Mouse (Mus musculus) testis, adult 2 months (tissue): ENCODE measurements around the gene Lrfn2. TPM values are rescaled to one million over a fixed set of nuclear protein-coding genes. Genes with fewer than 3 reads are reported as not detected.

Source experiments
- H3K27ac ChIP-seq: fragments of 200-500 bp; 2 replicates; pipeline ENCODE4 v1.5.1; 2012; ENCODE audit warnings: low read depth, low read length; ENCODE audit not compliant: control insufficient read depth, insufficient read depth
- H3K27me3 ChIP-seq: fragments of 200-500 bp; 2 replicates; pipeline ENCODE4 v1.6.1; 2012; ENCODE audit warnings: mild to moderate bottlenecking, low read length, moderate library complexity; ENCODE audit not compliant: control insufficient read depth, insufficient read depth
- H3K36me3 ChIP-seq: fragments of 200-500 bp; 2 replicates; pipeline ENCODE4 v1.6.1; 2012; ENCODE audit warnings: mild to moderate bottlenecking, low read length; ENCODE audit not compliant: control insufficient read depth, insufficient read depth
- H3K4me1 ChIP-seq: fragments of 200-500 bp; 2 replicates; pipeline ENCODE4 v1.6.1; 2012; ENCODE audit warnings: low read length; ENCODE audit not compliant: control insufficient read depth, insufficient read depth
- H3K4me3 ChIP-seq: fragments of 200-500 bp; 2 replicates; pipeline ENCODE4 v1.5.1; 2012; ENCODE audit warnings: low read depth, mild to moderate bottlenecking, low read length, moderate library complexity, mixed read lengths; ENCODE audit not compliant: control insufficient read depth
- CTCF ChIP-seq: fragments of 200-500 bp; IDR thresholded peaks from 2 replicates; pipeline ENCODE4 v1.5.1; 2012; ENCODE audit warnings: low read depth, mild to moderate bottlenecking, inconsistent platforms, low read length, moderate library complexity; ENCODE audit not compliant: control insufficient read depth, insufficient read depth, insufficient replicate concordance
- POLR2A ChIP-seq: fragments of 200-500 bp; IDR thresholded peaks from 2 replicates; pipeline ENCODE4 v1.6.1; 2012; ENCODE audit warnings: low read depth, mild to moderate bottlenecking, inconsistent platforms, low read length, moderate library complexity; ENCODE audit not compliant: control insufficient read depth
- polyA plus RNA-seq: library from polyadenylated mRNA; depleted of rRNA; stranded (reverse); fragments of >200 nt; gene quantifications from 2 replicates; pipeline ENCODE4 v1.2.3, GENCODE M21; 2012

Lrfn2 gene
- polyA plus RNA-seq, 1 experiment: 0.04 TPM

GRCm38 (mm10) chr17:49079647-49080046 lies 147.5 kb downstream of the Lrfn2 start:
- no peaks in the 10 kb centered on the region for H3K27me3 ChIP-seq
- H3K4me3 ChIP-seq: no peak overlapping the region
- no peak overlapping the region for H3K27ac ChIP-seq
- no peaks in the 10 kb centered on the region for H3K36me3 ChIP-seq
- no peaks in the 10 kb centered on the region for H3K4me1 ChIP-seq
- TF ChIP-seq CTCF (no peak), POLR2A (no peak)

GRCm38 (mm10) chr17:49083594-49084380 lies 151.6 kb downstream of the Lrfn2 start:
- H3K4me1 ChIP-seq: no peaks in the 10 kb centered on the region
- no peaks in the 10 kb centered on the region for H3K36me3 ChIP-seq
- no peak overlapping the region for H3K4me3 ChIP-seq
- TF ChIP-seq POLR2A: no peak
- no peak for TF ChIP-seq CTCF
- no peaks in the 10 kb centered on the region for H3K27me3 ChIP-seq
- no peak overlapping the region for H3K27ac ChIP-seq

GRCm38 (mm10) chr17:49085111-49085510 lies 152.9 kb downstream of the Lrfn2 start:
- H3K27me3 ChIP-seq: no peaks in the 10 kb centered on the region
- no peak for TF ChIP-seq POLR2A
- no peaks in the 10 kb centered on the region for H3K4me1 ChIP-seq
- no peak overlapping the region for H3K27ac ChIP-seq
- no peak overlapping the region for H3K4me3 ChIP-seq
- no peaks in the 10 kb centered on the region for H3K36me3 ChIP-seq

- Histone ChIP-seq H3K27ac (no peak overlapping the region), H3K4me1 (no peaks in the 10 kb centered on the region; the same call in 1 of the 2 replicates), H3K36me3 (no peaks in the 10 kb centered on the region), H3K27me3 (no peaks in the 10 kb centered on the region), H3K4me3 (no peak overlapping the region)
- TF ChIP-seq CTCF (no peak), POLR2A (no peak)
Measured at GRCm38 (mm10) chr17:49096781-49097544, 164.8 kb downstream of the Lrfn2 start.

GRCm38 (mm10) chr17:49111399-49111798 lies 179.2 kb downstream of the Lrfn2 start:
- H3K36me3 ChIP-seq: peaks cover 4% of the 10 kb centered on the region
- peak overlapping the region; percentile 48 for H3K4me3 ChIP-seq
- H3K27me3 ChIP-seq: no peaks in the 10 kb centered on the region
- TF ChIP-seq POLR2A (peak; percentile 76; the same call in 1 of the 2 replicates), CTCF (no peak; the same call in 1 of the 2 replicates)
- H3K4me1 ChIP-seq: peaks cover 7% of the 10 kb centered on the region
- no peak overlapping the region for H3K27ac ChIP-seq

- Histone ChIP-seq H3K4me3 (peak overlapping the region; percentile 95), H3K36me3 (peaks cover 4% of the 10 kb centered on the region), H3K27ac (peak overlapping the region; percentile 100; the same call in 1 of the 2 replicates), H3K4me1 (peaks cover 7% of the 10 kb centered on the region), H3K27me3 (no peaks in the 10 kb centered on the region)
- no peak for TF ChIP-seq CTCF
- TF ChIP-seq POLR2A: no peak
Measured at GRCm38 (mm10) chr17:49111911-49112310, 179.7 kb downstream of the Lrfn2 start.

- Histone ChIP-seq H3K36me3 (peaks cover 4% of the 10 kb centered on the region), H3K27me3 (no peaks in the 10 kb centered on the region), H3K27ac (peak overlapping the region; percentile 100), H3K4me1 (peaks cover 7% of the 10 kb centered on the region), H3K4me3 (peak overlapping the region; percentile 95)
- TF ChIP-seq POLR2A (peak; percentile 90), CTCF (no peak)
Measured at GRCm38 (mm10) chr17:49113336-49113735, 181.2 kb downstream of the Lrfn2 start.

GRCm38 (mm10) chr17:49124166-49124565 lies 192.0 kb downstream of the Lrfn2 start:
- H3K36me3 ChIP-seq: no peaks in the 10 kb centered on the region
- no peak for TF ChIP-seq POLR2A
- no peak for TF ChIP-seq CTCF

More at GRCm38 (mm10) chr17:49124166-49124565, 192.0 kb downstream of the Lrfn2 start:
- H3K4me3 ChIP-seq: no peak overlapping the region
- no peaks in the 10 kb centered on the region for H3K4me1 ChIP-seq
- H3K27ac ChIP-seq: no peak overlapping the region
- H3K27me3 ChIP-seq: no peaks in the 10 kb centered on the region
